ENCODE assay signal across 8 mouse cellular contexts in the genomic region with DNA sequence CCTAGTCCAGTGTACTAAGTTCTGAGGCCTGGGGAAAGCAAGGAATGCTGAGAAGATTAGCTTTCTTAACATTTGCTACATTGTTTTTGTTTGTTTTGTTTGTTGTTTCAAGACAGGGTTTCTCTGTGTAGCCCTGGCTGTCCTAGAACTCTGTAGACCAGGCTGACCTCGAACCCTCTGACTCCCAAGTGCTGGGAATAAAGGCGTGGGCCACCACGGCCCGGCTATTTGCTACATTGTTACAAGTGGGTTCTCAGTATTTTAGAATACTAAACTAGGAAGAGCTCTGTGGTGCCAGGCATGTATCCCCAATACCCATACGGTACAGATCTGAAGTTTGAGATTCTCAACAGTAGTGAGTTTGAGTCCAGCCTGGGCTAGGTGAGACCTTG. TPM values are rescaled to one million over a fixed set of nuclear protein-coding genes. Genes with fewer than 3 reads are reported as not detected.
A peak's percentile ranks its signal among the peaks of the same experiment; 100 is the strongest.
DNase-seq lines count a peak whose midpoint lies in the region; ATAC-seq and TF ChIP-seq lines count a peak whose summit lies in the region.

No protein-coding gene starts in this region.

- DNase-seq in kidney, postnatal 0 days (ENCODE audit: low spot score), result no peak
- no peak for DNase-seq in kidney, adult 9 months
- no peak for DNase-seq in embryonic facial prominence, embryonic 10.5 days (ENCODE audit: low spot score)
- DNase-seq in gastrocnemius, postnatal 10 days, result no peak
- no peak for DNase-seq in ovary, postnatal 14 days (ENCODE audit: low spot score)
- no peak for DNase-seq in Muller cell, postnatal 12 days (ENCODE audit: inconsistent ontology term)

- WGBS in kidney, postnatal 0 days, result 44% methylated on average over 5 of the region's 5 CpGs
- 47% methylated on average over 5 of the region's 5 CpGs for WGBS in embryonic facial prominence, embryonic 10.5 days
- 42% methylated on average over 5 of the region's 5 CpGs for WGBS in hindbrain, embryonic 16.5 days
- WGBS in midbrain, embryonic 15.5 days, result 53% methylated on average over 5 of the region's 5 CpGs

- no peak overlapping the region for H3K27ac ChIP-seq in kidney, postnatal 0 days
- H3K27ac ChIP-seq in embryonic facial prominence, embryonic 10.5 days (replicated peaks), result peak overlapping the region; percentile 89
- no peak overlapping the region for H3K27ac ChIP-seq in hindbrain, embryonic 16.5 days (ENCODE audit: low read depth, low read length)
- H3K27ac ChIP-seq in midbrain, embryonic 15.5 days, result no peak overlapping the region

- H3K9me3 ChIP-seq in kidney, postnatal 0 days (replicated peaks; ENCODE audit: low read length), result no peaks in the 10 kb centered on the region
- H3K9me3 ChIP-seq in embryonic facial prominence, embryonic 10.5 days, result no peaks in the 10 kb centered on the region
- H3K9me3 ChIP-seq in hindbrain, embryonic 16.5 days (ENCODE audit: control insufficient read depth, low read length), result no peaks in the 10 kb centered on the region
- H3K9me3 ChIP-seq in midbrain, embryonic 15.5 days, result no peaks in the 10 kb centered on the region

- ATAC-seq in kidney, postnatal 0 days (replicated peaks; ENCODE audit: low FRiP score, low read depth), result no peak
- no peak for ATAC-seq in hindbrain, embryonic 16.5 days
- no peak for ATAC-seq in midbrain, embryonic 15.5 days (replicated peaks)

- H3K9ac ChIP-seq in kidney, postnatal 0 days (ENCODE audit: low read depth, low read length), result peak overlapping the region; percentile 60
- peak overlapping the region; percentile 71 for H3K9ac ChIP-seq in hindbrain, embryonic 16.5 days (ENCODE audit: low read depth, low read length)
- H3K9ac ChIP-seq in midbrain, embryonic 15.5 days, result peak overlapping the region; percentile 60

- H3K36me3 ChIP-seq in kidney, postnatal 0 days (ENCODE audit: insufficient read depth, low read length), result peaks cover 15% of the 10 kb centered on the region; the same call in 1 of the 2 replicates
- peaks cover 38% of the 10 kb centered on the region for H3K36me3 ChIP-seq in embryonic facial prominence, embryonic 10.5 days (replicated peaks)
- H3K36me3 ChIP-seq in hindbrain, embryonic 16.5 days (ENCODE audit: control insufficient read depth, insufficient read depth, low read length), result no peaks in the 10 kb centered on the region
- no peaks in the 10 kb centered on the region for H3K36me3 ChIP-seq in midbrain, embryonic 15.5 days (replicated peaks)

- 0 out of 2 replicates have a peak, but pooled peaks cover 4% of the 10 kb centered on the region for H3K4me1 ChIP-seq in kidney, postnatal 0 days (replicated peaks; ENCODE audit: insufficient read depth, low read length)
- H3K4me1 ChIP-seq in embryonic facial prominence, embryonic 10.5 days, result peaks cover 34% of the 10 kb centered on the region
- H3K4me1 ChIP-seq in hindbrain, embryonic 16.5 days (ENCODE audit: control insufficient read depth, insufficient read depth, low read depth, low read length), result peaks cover 3% of the 10 kb centered on the region; the same call in 1 of the 2 replicates
- peaks cover 15% of the 10 kb centered on the region for H3K4me1 ChIP-seq in midbrain, embryonic 15.5 days

- H3K27me3 ChIP-seq in kidney, postnatal 0 days (ENCODE audit: insufficient read depth, low read length), result no peaks in the 10 kb centered on the region
- no peaks in the 10 kb centered on the region for H3K27me3 ChIP-seq in embryonic facial prominence, embryonic 10.5 days (replicated peaks; ENCODE audit: low read depth, poor library complexity, severe bottlenecking)
- H3K27me3 ChIP-seq in hindbrain, embryonic 16.5 days (replicated peaks; ENCODE audit: control insufficient read depth, insufficient read depth, low read length), result no peaks in the 10 kb centered on the region
- no peaks in the 10 kb centered on the region for H3K27me3 ChIP-seq in midbrain, embryonic 15.5 days (replicated peaks)

- peak overlapping the region; percentile 84 for H3K4me2 ChIP-seq in kidney, postnatal 0 days (ENCODE audit: low read length)
- H3K4me2 ChIP-seq in hindbrain, embryonic 16.5 days (ENCODE audit: low read length), result peak overlapping the region; percentile 98
- H3K4me2 ChIP-seq in midbrain, embryonic 15.5 days, result peak overlapping the region; percentile 95

- peak overlapping the region; percentile 87 for H3K4me3 ChIP-seq in kidney, postnatal 0 days (replicated peaks; ENCODE audit: low read depth, low read length)
- H3K4me3 ChIP-seq in embryonic facial prominence, embryonic 10.5 days, result peak overlapping the region; percentile 82
- H3K4me3 ChIP-seq in hindbrain, embryonic 16.5 days (ENCODE audit: low read length), result peak overlapping the region; percentile 84
- peak overlapping the region; percentile 75 for H3K4me3 ChIP-seq in midbrain, embryonic 15.5 days

- TF ChIP-seq CTCF in kidney, postnatal 0 days (IDR thresholded peaks at IDR 0.05; ENCODE audit: low read depth), result no peak

RNA-seq across cellular contexts. Expression of a gene that starts 1.0 kb away (rescaled TPM):
- polyA plus RNA-seq in kidney, postnatal 0 days (2015; fragmentation: Nextera tagmentation; extraction: Ambion mirVana), result 43.8 and 49.2 TPM in 2 replicates
- 138 and 142 TPM in 2 replicates for polyA plus RNA-seq in embryonic facial prominence, embryonic 10.5 days (2016; fragmentation: Nextera tagmentation; extraction: Ambion mirVana)
- polyA plus RNA-seq in hindbrain, embryonic 16.5 days (2015; fragmentation: Nextera tagmentation; extraction: Ambion mirVana), result 17.9 and 20.0 TPM in 2 replicates
- polyA plus RNA-seq in midbrain, embryonic 15.5 days (2015; fragmentation: Nextera tagmentation; extraction: Ambion mirVana), result 15.3 and 17.0 TPM in 2 replicates
- 1 to 10 TPM; 4.6 to 6.8 TPM for total RNA-seq in gastrocnemius, postnatal 10 days (2021)

RNA-seq across cellular contexts. Expression of a gene that starts 52.8 kb away (rescaled TPM):
- 26.8 and 27.0 TPM in 2 replicates for polyA plus RNA-seq in kidney, postnatal 0 days (2015; fragmentation: Nextera tagmentation; extraction: Ambion mirVana)
- 29.1 and 31.5 TPM in 2 replicates for polyA plus RNA-seq in embryonic facial prominence, embryonic 10.5 days (2016; fragmentation: Nextera tagmentation; extraction: Ambion mirVana)
- polyA plus RNA-seq in hindbrain, embryonic 16.5 days (2015; fragmentation: Nextera tagmentation; extraction: Ambion mirVana), result 28.7 and 29.8 TPM in 2 replicates
- polyA plus RNA-seq in midbrain, embryonic 15.5 days (2015; fragmentation: Nextera tagmentation; extraction: Ambion mirVana), result 32.8 and 34.1 TPM in 2 replicates
- 10 to 100 TPM; 24.5 to 32.8 TPM for total RNA-seq in gastrocnemius, postnatal 10 days (2021)
